Mouse (Mus musculus) bone marrow, adult 2 months (tissue): ENCODE measurements around the gene E2f4. TPM values are rescaled to one million over a fixed set of nuclear protein-coding genes. Genes with fewer than 3 reads are reported as not detected.

Source experiments
- H3K27ac ChIP-seq: fragments of 200-500 bp; 2 replicates; pipeline ENCODE4 v1.5.1; 2012; ENCODE audit warnings: low read depth, mild to moderate bottlenecking, control low read depth, inconsistent platforms, low read length; ENCODE audit not compliant: control insufficient read depth, poor library complexity, insufficient read depth
- H3K4me1 ChIP-seq: fragments of 200-500 bp; 2 replicates; pipeline ENCODE4 v1.6.1; 2011; ENCODE audit warnings: low read length; ENCODE audit not compliant: control insufficient read depth, insufficient read depth
- H3K4me3 ChIP-seq: fragments of 200-500 bp; replicated peaks from 2 replicates; pipeline ENCODE3; 2011; ENCODE audit warnings: mild to moderate bottlenecking, low read depth, low read length, control low read depth; ENCODE audit not compliant: control insufficient read depth
- CTCF ChIP-seq: fragments of 200-500 bp; IDR thresholded peaks from 2 replicates; pipeline ENCODE4 v1.5.1; 2011; ENCODE audit warnings: low read length, control low read depth; ENCODE audit not compliant: control insufficient read depth, insufficient read depth
- POLR2A ChIP-seq: fragments of 200-500 bp; IDR thresholded peaks from 2 replicates; pipeline ENCODE4 v1.6.1; 2011; ENCODE audit warnings: low read depth, mild to moderate bottlenecking, control low read depth, low read length, borderline replicate concordance; ENCODE audit not compliant: control insufficient read depth
- WGBS: fragments of 180-500 bp; shearing (Covaris S2); methylation state at CpG from one replicate; pipeline ENCODE4 v1.1.7; 2018; 5-methylcytosine and 5-hydroxymethylcytosine counted together
- polyA plus RNA-seq: library from polyadenylated mRNA; stranded (reverse); fragments of >200 nt; gene quantifications from 2 replicates; pipeline ENCODE4 v1.2.4, GENCODE M21; 2011; ENCODE audit warnings: low replicate concordance; ENCODE audit not compliant: missing spikeins, insufficient read depth, insufficient read length

The E2f4 gene
- 108 and 115 TPM in 2 replicates for polyA plus RNA-seq

- WGBS = under 1% methylated on average over 58 of the region's 58 CpGs
These were observed at the start of gene E2f4 for GRCm38 (mm10) chr8:105297511-105298192. Gene E2f4 (plus strand): TSS chr8:105297663.

GRCm38 (mm10) chr8:105251954-105252353, 45.5 kb upstream of the E2f4 start:
- Histone ChIP-seq H3K4me1 (no peaks in the 10 kb centered on the region), H3K4me3 (no peak overlapping the region), H3K27ac (no peak overlapping the region)
- 87% methylated on average over 6 of the region's 6 CpGs for WGBS
- TF ChIP-seq CTCF = no peak
- TF ChIP-seq POLR2A = no peak

More at GRCm38 (mm10) chr8:105297511-105298192, at the start of gene E2f4:
- Histone ChIP-seq H3K27ac (peak within 1 kb of the TSS; percentile 90), H3K4me3 (peak within 1 kb of the TSS; percentile 99), H3K4me1 (peaks cover 4% of the 10 kb centered on the region)
- TF ChIP-seq POLR2A (peak; percentile 89; the same call in 1 of the 2 replicates), CTCF (no peak)

GRCm38 (mm10) chr8:105252680-105253537, 44.6 kb upstream of the E2f4 start:
- H3K4me1 ChIP-seq = no peaks in the 10 kb centered on the region
- 68% methylated on average over 10 of the region's 10 CpGs for WGBS
- no peak overlapping the region for H3K4me3 ChIP-seq
- no peak for TF ChIP-seq CTCF
- no peak for TF ChIP-seq POLR2A
- no peak overlapping the region for H3K27ac ChIP-seq

GRCm38 (mm10) chr8:105253766-105254151, 43.7 kb upstream of the E2f4 start:
- Histone ChIP-seq H3K4me3 (peak overlapping the region; percentile 58), H3K4me1 (no peaks in the 10 kb centered on the region), H3K27ac (no peak overlapping the region; the same call in 1 of the 2 replicates)
- WGBS = 62% methylated on average over 20 of the region's 20 CpGs
- TF ChIP-seq CTCF (no peak), POLR2A (no peak)

GRCm38 (mm10) chr8:105254152-105254965, 43.1 kb upstream of the E2f4 start:
- TF ChIP-seq CTCF (peak; percentile 83), POLR2A (no peak; the same call in 1 of the 2 replicates)
- peak overlapping the region; percentile 22; the same call in 1 of the 2 replicates for H3K27ac ChIP-seq
- H3K4me1 ChIP-seq = peaks cover under 1% of the 10 kb centered on the region
- under 1% methylated on average over 74 of the region's 74 CpGs for WGBS
- peak overlapping the region; percentile 58 for H3K4me3 ChIP-seq

GRCm38 (mm10) chr8:105254966-105255350, 42.5 kb upstream of the E2f4 start, which contains the start of gene B3gnt9:
Gene B3gnt9 (minus strand): TSS chr8:105255153.
- TF ChIP-seq CTCF = no peak
- no peak for TF ChIP-seq POLR2A
- WGBS = 2% methylated on average over 14 of the region's 14 CpGs
- Histone ChIP-seq H3K27ac (peak within 1 kb of the TSS; percentile 22; the same call in 1 of the 2 replicates), H3K4me3 (peak within 1 kb of the TSS; percentile 58), H3K4me1 (peaks cover 5% of the 10 kb centered on the region)

- H3K4me1 ChIP-seq = peaks cover 11% of the 10 kb centered on the region
- 80% methylated on average over 7 of the region's 7 CpGs for WGBS
- TF ChIP-seq CTCF (no peak), POLR2A (no peak)
These were observed 39.9 kb upstream of the E2f4 start for GRCm38 (mm10) chr8:105257318-105258114.

More at GRCm38 (mm10) chr8:105257318-105258114, 39.9 kb upstream of the E2f4 start:
- no peak overlapping the region for H3K4me3 ChIP-seq
- no peak overlapping the region for H3K27ac ChIP-seq
